Mouse (Mus musculus) kidney, postnatal 0 days (tissue): ENCODE results near the gene Hdac4. TPM values are rescaled to one million over a fixed set of nuclear protein-coding genes. Genes with fewer than 3 reads are reported as not detected.

ENCODE experiments used
- ATAC-seq: fragments of 200-750 bp; cut with Nextera tagmentation; replicated peaks from 2 replicates; pipeline ENCODE4 v1.8.0; 2017; ENCODE audit warnings: low read depth, moderate number of reproducible peaks, moderate TSS enrichment, moderate library complexity; ENCODE audit not compliant: low FRiP score
- DNase-seq: peaks from one replicate; pipeline ENCODE4 v3.0.0-alpha.2; 2016; ENCODE audit warnings: low spot score
- H3K27ac ChIP-seq: fragments of 300-500 bp; sonication (generic); 2 replicates; pipeline ENCODE4 v1.5.1; 2014; ENCODE audit warnings: mild to moderate bottlenecking
- H3K27me3 ChIP-seq: fragments of 300-500 bp; sonication (generic); 2 replicates; pipeline ENCODE4 v1.6.1; 2014; ENCODE audit warnings: low read length, mixed read lengths; ENCODE audit not compliant: insufficient read depth
- H3K36me3 ChIP-seq: fragments of 300-500 bp; sonication (generic); 2 replicates; pipeline ENCODE4 v1.6.1; 2014; ENCODE audit warnings: low read length, mixed read lengths; ENCODE audit not compliant: insufficient read depth
- H3K4me1 ChIP-seq: fragments of 300-500 bp; sonication (generic); replicated peaks from 2 replicates; pipeline ENCODE4 v1.6.1; 2014; ENCODE audit warnings: antibody characterized with exemption, low read length, mixed read lengths; ENCODE audit not compliant: insufficient read depth
- H3K4me2 ChIP-seq: fragments of 300-500 bp; sonication (generic); 2 replicates; pipeline ENCODE4 v1.6.1; 2014; ENCODE audit warnings: mild to moderate bottlenecking, low read length, moderate library complexity, mixed read lengths
- H3K4me3 ChIP-seq: fragments of 300-500 bp; sonication (generic); replicated peaks from 2 replicates; pipeline ENCODE4 v1.5.1; 2014; ENCODE audit warnings: low read depth, low read length
- H3K9ac ChIP-seq: fragments of 300-500 bp; sonication (generic); 2 replicates; pipeline ENCODE4 v1.6.1; 2014; ENCODE audit warnings: low read depth, low read length
- H3K9me3 ChIP-seq: fragments of 300-500 bp; sonication (generic); replicated peaks from 2 replicates; pipeline ENCODE4 v1.6.1; 2016; ENCODE audit warnings: low read length, inconsistent platforms, mixed read lengths
- CTCF ChIP-seq: IDR thresholded peaks from 2 replicates; pipeline ENCODE4 v1.5.1; 2016; ENCODE audit warnings: antibody characterized with exemption, low read depth, mild to moderate bottlenecking, moderate library complexity
- WGBS: fragments of 180-500 bp; shearing (Covaris S2); extraction: QIAGEN DNeasy Blood & Tissue Kit; methylation state at CpG from one replicate; pipeline ENCODE4 v1.1.7; 2014; 5-methylcytosine and 5-hydroxymethylcytosine counted together
- polyA plus RNA-seq: library from polyadenylated mRNA; unstranded; fragments of >200 nt; fragmentation: Nextera tagmentation; extraction: Ambion mirVana; gene quantifications from 2 replicates; pipeline ENCODE4 v1.2.1, GENCODE M21; 2015

The Hdac4 gene
- polyA plus RNA-seq, 1 experiment from 2014 or later = 13.9 TPM

DNA sequence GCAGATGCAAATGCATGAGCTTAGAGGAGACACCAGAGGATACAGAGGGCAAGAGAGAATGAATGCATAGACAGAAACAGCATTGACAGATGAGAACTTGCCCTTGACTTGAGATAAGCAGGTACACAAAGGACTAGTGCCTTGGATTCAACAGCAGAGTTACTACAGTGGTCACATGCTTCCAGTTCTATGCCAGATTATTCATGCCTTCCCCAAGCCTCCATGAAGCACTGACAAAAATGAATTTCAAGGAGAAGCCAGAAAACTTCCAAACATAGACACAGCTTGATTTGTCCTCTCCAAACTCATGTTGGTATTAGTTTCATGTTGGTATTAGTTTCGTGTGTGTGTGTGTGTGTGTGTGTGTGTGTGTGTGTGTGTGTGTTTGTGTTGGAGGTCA lies 149.8 kb downstream of the Hdac4 start:
- H3K4me2 ChIP-seq = no peak overlapping the region
- no peak overlapping the region for H3K9ac ChIP-seq
- H3K9me3 ChIP-seq = no peaks in the 10 kb centered on the region
- no peak overlapping the region for H3K4me3 ChIP-seq
- H3K27me3 ChIP-seq = no peaks in the 10 kb centered on the region
- DNase-seq = no peak
- no peak overlapping the region for H3K27ac ChIP-seq
- ATAC-seq = no peak
- WGBS = 53% methylated on average over 1 of the region's 1 CpGs
- no peak for TF ChIP-seq CTCF
- H3K4me1 ChIP-seq = no peaks in the 10 kb centered on the region
- no peaks in the 10 kb centered on the region for H3K36me3 ChIP-seq

DNA sequence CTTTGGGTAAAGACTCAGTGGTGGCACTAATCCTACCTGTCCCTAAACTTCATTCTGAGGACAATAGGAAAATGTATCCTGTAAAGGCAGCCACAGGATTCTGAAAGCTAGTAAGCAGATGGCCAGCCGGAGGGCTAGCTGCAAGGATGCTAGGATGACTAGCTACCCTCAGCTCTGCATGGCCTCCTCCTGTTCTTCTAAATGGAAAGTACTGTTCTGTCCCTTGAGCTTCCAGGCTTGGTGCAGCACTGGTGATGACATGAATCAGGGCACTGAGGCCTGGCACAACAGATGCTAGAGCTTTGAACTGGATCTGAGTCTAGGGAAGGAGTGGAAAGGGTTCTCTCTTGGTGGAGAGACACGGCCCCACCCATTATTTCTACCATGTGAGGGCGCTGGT lies 150.6 kb downstream of the Hdac4 start:
- no peak overlapping the region for H3K9ac ChIP-seq
- no peak overlapping the region for H3K27ac ChIP-seq
- ATAC-seq (no peak), DNase-seq (no peak)
- no peaks in the 10 kb centered on the region for H3K36me3 ChIP-seq
- H3K4me2 ChIP-seq = no peak overlapping the region
- H3K4me1 ChIP-seq = no peaks in the 10 kb centered on the region
- no peaks in the 10 kb centered on the region for H3K27me3 ChIP-seq
- no peak for TF ChIP-seq CTCF
- no peak overlapping the region for H3K4me3 ChIP-seq
- no peaks in the 10 kb centered on the region for H3K9me3 ChIP-seq
- WGBS = 88% methylated on average over 3 of the region's 3 CpGs

DNA sequence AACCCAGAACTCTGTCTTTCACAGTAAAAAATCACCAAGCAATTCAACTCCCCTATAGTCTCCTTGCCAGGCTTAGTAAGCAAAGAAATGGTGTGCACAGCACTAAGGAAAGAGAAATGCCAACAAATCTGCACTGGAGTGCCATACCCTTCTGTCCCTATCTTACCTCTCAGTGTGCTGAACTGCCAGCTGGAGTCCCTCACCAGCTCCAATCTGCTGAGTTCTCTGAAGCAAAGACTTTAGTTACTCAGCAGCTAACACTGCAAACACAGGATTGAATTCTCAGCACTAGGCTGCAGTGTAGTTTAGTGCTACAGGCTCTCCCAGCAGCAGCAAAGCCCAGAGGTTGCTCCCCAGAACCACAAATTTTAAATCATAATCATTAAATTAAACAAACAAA lies 151.5 kb downstream of the Hdac4 start:
- H3K27me3 ChIP-seq = no peaks in the 10 kb centered on the region
- no peaks in the 10 kb centered on the region for H3K36me3 ChIP-seq
- ATAC-seq = no peak
- no peaks in the 10 kb centered on the region for H3K9me3 ChIP-seq
- no peak overlapping the region for H3K27ac ChIP-seq
- no peaks in the 10 kb centered on the region for H3K4me1 ChIP-seq
- H3K4me3 ChIP-seq = no peak overlapping the region
- H3K9ac ChIP-seq = no peak overlapping the region
- DNase-seq = peak; percentile 26
- TF ChIP-seq CTCF = no peak
- H3K4me2 ChIP-seq = no peak overlapping the region

DNA sequence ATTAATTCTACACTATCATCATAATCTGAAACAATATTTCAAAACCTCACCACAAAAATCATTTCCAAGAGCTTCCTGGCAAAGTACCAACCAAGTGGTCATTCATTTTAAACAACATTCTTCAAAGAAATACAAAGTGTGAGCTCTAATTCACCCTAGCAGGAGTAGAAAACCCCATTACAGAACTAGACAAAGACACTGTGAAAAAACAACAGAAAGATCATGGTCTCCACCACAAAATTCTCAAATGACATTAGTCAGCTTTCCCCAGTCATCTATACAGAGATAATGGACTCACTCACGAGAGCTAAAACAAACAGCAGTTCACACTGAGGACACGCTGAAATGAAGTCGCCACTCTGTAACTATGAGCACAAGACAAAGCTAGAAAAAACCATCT lies 153.4 kb downstream of the Hdac4 start:
- Histone ChIP-seq H3K9me3 (no peaks in the 10 kb centered on the region), H3K4me3 (no peak overlapping the region), H3K36me3 (no peaks in the 10 kb centered on the region), H3K4me1 (no peaks in the 10 kb centered on the region), H3K4me2 (no peak overlapping the region), H3K27me3 (no peaks in the 10 kb centered on the region), H3K9ac (no peak overlapping the region), H3K27ac (no peak overlapping the region)
- ATAC-seq (no peak), DNase-seq (peak; percentile 30)
- TF ChIP-seq CTCF = no peak
- WGBS = 25% methylated on average over 3 of the region's 3 CpGs

DNA sequence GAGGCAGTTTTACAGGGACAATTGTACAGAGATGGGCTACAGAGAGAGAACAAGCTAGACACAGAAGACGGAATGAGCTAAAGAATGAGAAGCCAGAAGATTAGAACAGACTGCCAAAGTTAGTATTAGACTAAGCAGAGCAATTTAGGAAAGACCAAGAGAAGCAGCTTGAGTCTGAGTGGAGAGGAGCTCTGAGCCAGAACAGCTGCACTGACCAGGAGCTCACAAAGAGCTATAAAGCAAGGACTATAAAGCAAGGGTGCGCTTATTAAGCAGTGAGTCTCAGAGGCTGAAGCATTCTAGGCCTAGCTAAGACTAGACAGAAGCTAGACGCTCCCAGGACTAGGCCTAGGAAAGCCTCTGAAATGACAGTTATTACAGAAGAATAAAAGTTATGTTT lies 154.2 kb downstream of the Hdac4 start:
- H3K9me3 ChIP-seq = no peaks in the 10 kb centered on the region
- H3K27me3 ChIP-seq = no peaks in the 10 kb centered on the region
- TF ChIP-seq CTCF = no peak
- H3K27ac ChIP-seq = no peak overlapping the region
- no peak for ATAC-seq
- no peak overlapping the region for H3K4me2 ChIP-seq
- H3K4me3 ChIP-seq = no peak overlapping the region
- DNase-seq = peak; percentile 19
- H3K9ac ChIP-seq = no peak overlapping the region
- WGBS = 74% methylated on average over 3 of the region's 3 CpGs
- H3K4me1 ChIP-seq = no peaks in the 10 kb centered on the region
- H3K36me3 ChIP-seq = no peaks in the 10 kb centered on the region

DNA sequence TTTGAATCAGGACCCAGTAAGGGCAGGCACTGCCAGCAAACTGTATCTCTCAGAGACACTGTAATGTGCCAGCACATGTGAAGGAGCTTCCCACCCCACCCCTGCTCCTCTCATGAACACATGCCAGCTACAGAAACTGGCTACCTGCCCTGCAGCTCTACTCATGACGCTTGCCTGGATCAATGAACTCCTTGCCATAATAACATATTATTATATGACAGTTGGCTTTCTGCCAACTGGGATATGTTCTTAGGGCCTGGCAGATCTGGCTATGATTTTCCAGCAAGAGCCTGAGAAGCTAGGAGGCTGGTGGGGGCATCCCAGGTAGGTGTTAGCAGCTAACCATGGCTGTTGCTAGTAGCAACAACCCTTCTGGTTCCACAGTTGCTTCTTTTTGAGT lies 156.8 kb downstream of the Hdac4 start:
- Histone ChIP-seq H3K9ac (no peak overlapping the region), H3K27me3 (no peaks in the 10 kb centered on the region), H3K4me3 (no peak overlapping the region), H3K27ac (no peak overlapping the region), H3K36me3 (no peaks in the 10 kb centered on the region), H3K4me2 (no peak overlapping the region), H3K9me3 (no peaks in the 10 kb centered on the region), H3K4me1 (no peaks in the 10 kb centered on the region)
- DNase-seq (no peak), ATAC-seq (no peak)
- 64% methylated on average over 1 of the region's 1 CpGs for WGBS
- TF ChIP-seq CTCF = no peak

DNA sequence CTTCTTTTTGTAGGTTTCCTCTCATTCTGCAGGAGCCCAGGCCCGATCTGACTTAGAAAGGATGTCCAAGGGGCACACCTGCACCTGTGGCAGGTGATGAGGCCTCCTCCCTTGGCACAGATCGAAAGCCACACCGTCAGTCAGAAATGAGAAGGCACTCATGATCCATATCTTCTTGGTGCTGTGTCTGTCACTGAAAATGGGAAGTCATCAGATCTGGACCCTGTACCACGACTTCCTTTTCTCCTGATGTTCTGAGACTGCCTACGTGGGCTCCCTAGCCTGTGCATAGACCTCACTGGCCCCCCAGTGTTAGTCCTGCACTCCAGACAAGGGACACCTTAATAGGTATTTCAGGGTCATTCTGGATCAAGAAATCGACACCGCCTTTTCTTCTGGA lies 158.5 kb downstream of the Hdac4 start:
- Histone ChIP-seq H3K9me3 (no peaks in the 10 kb centered on the region), H3K4me1 (no peaks in the 10 kb centered on the region), H3K27me3 (no peaks in the 10 kb centered on the region), H3K27ac (no peak overlapping the region), H3K4me3 (no peak overlapping the region), H3K36me3 (no peaks in the 10 kb centered on the region), H3K4me2 (no peak overlapping the region), H3K9ac (no peak overlapping the region)
- 90% methylated on average over 7 of the region's 7 CpGs for WGBS
- TF ChIP-seq CTCF = no peak
- DNase-seq = no peak
- ATAC-seq = no peak
